Mouse (Mus musculus): ENCODE data around the gene 3110082J24Rik.
"Not testable (repeated sequence)": the region's sequence is repeated elsewhere in the genome, so short reads cannot be mapped to it uniquely, and the experiment has no call there.

Gene 3110082J24Rik

GRCm38 (mm10) chr5:30071677-30072076, 34.2 kb downstream of the 3110082J24Rik start:
- no peak for DNase-seq (ENCODE audit: low read depth)

- no peak for DNase-seq (ENCODE audit: low read depth)
Observed at GRCm38 (mm10) chr5:30067726-30068125, 38.2 kb downstream of the 3110082J24Rik start.

GRCm38 (mm10) chr5:30059607-30060006, 46.3 kb downstream of the 3110082J24Rik start:
- DNase-seq (ENCODE audit: low read depth): not testable (repeated sequence)

- DNase-seq (ENCODE audit: low read depth): no peak
Observed at GRCm38 (mm10) chr5:30058216-30058731, 47.6 kb downstream of the 3110082J24Rik start.

Data from fibroblast of lung, adult 2 months (primary cell).